Mouse (Mus musculus) liver, embryonic 14.5 days (tissue): ENCODE data around the gene Acaa1a. TPM values are rescaled to one million over a fixed set of nuclear protein-coding genes. Genes with fewer than 3 reads are reported as not detected.

Experiments
- ATAC-seq: fragments of 200-750 bp; cut with Nextera tagmentation; 2 replicates; pipeline ENCODE4 v1.8.0; 2017; ENCODE audit warnings: moderate number of reproducible peaks, mild to moderate bottlenecking, moderate library complexity; ENCODE audit not compliant: insufficient read depth
- DNase-seq, 3 experiments: peaks; one replicate each; pipeline ENCODE4 v3.0.0-alpha.2; 2012 to 2013; ENCODE audit warnings: low read depth in 3 of 3, low spot score in 3 of 3
- H3K27ac ChIP-seq: fragments of 300-500 bp; sonication (generic); 2 replicates; pipeline ENCODE4 v1.5.1; 2014; ENCODE audit warnings: moderate library complexity, mild to moderate bottlenecking, control low read depth, inconsistent platforms
- H3K27me3 ChIP-seq: fragments of 300-500 bp; sonication (generic); 2 replicates; pipeline ENCODE4 v1.6.1; 2014; ENCODE audit warnings: mild to moderate bottlenecking, low read length, moderate library complexity; ENCODE audit not compliant: control insufficient read depth, insufficient read depth
- H3K36me3 ChIP-seq: fragments of 300-500 bp; sonication (generic); replicated peaks from 2 replicates; pipeline ENCODE4 v1.6.1; 2014; ENCODE audit warnings: low read depth; ENCODE audit not compliant: control insufficient read depth, insufficient read depth
- H3K4me1 ChIP-seq, 2 experiments: fragments of 200-500 bp in 1 of 2; fragments of 300-500 bp in 1 of 2; sonication (generic) in 1 of 2; replicated peaks; 2 replicates each; pipeline ENCODE4 v1.6.1; 2012 to 2014; ENCODE audit warnings: antibody characterized with exemption in 1 of 2, inconsistent platforms in 1 of 2, low read length in 1 of 2; ENCODE audit not compliant: control insufficient read depth in 2 of 2, insufficient read depth in 2 of 2
- H3K4me2 ChIP-seq: fragments of 300-500 bp; sonication (generic); 2 replicates; pipeline ENCODE4 v1.6.1; 2014; ENCODE audit warnings: low read depth, mild to moderate bottlenecking, control low read depth, moderate library complexity
- H3K4me3 ChIP-seq, 2 experiments: fragments of 200-500 bp in 1 of 2; fragments of 300-500 bp in 1 of 2; sonication (generic) in 1 of 2; 2 replicates each; pipeline ENCODE4 v1.5.1; 2012 to 2014; ENCODE audit warnings: low read depth in 2 of 2, low read length in 2 of 2, mild to moderate bottlenecking in 2 of 2, control low read depth in 1 of 2, inconsistent platforms in 1 of 2, moderate library complexity in 1 of 2; ENCODE audit not compliant: insufficient read depth in 1 of 2
- H3K9ac ChIP-seq: fragments of 300-500 bp; sonication (generic); replicated peaks from 2 replicates; pipeline ENCODE4 v1.6.1; 2014; ENCODE audit warnings: mild to moderate bottlenecking, control low read depth, moderate library complexity
- H3K9me3 ChIP-seq: fragments of 300-500 bp; sonication (generic); 2 replicates; pipeline ENCODE4 v1.6.1; 2016; ENCODE audit warnings: low read length, mixed read lengths; ENCODE audit not compliant: control insufficient read depth
- CTCF ChIP-seq: IDR thresholded peaks from 2 replicates; pipeline ENCODE4 v1.5.1; 2016; ENCODE audit warnings: antibody characterized with exemption, low read depth, control low read depth
- EP300 ChIP-seq: IDR thresholded peaks from 2 replicates; pipeline ENCODE4 v1.6.1; 2016; ENCODE audit warnings: antibody characterized with exemption, low read depth
- WGBS: fragments of 180-500 bp; shearing (Covaris S2); extraction: QIAGEN DNeasy Blood & Tissue Kit; methylation state at CpG from one replicate; pipeline ENCODE4 v1.1.7; 2014; ENCODE audit not compliant: insufficient replicate concordance; 5-methylcytosine and 5-hydroxymethylcytosine counted together
- polyA plus RNA-seq, 2 experiments: library from polyadenylated mRNA; depleted of rRNA in 1 of 2; stranded (reverse) in 1 of 2; unstranded in 1 of 2; fragments of >200 nt; fragmentation: Nextera tagmentation in 1 of 2; extraction: Ambion mirVana in 1 of 2; gene quantifications; 2 replicates each; pipeline versions ENCODE4 v1.2.1 to v1.2.3; 2012 to 2014

Acaa1a gene
- polyA plus RNA-seq, 2 experiments: 26.6 to 28.4 TPM

GRCm38 (mm10) chr9:119342728-119343127 lies 3.3 kb downstream of the Acaa1a start:
- Histone ChIP-seq H3K4me2 (no peak overlapping the region; the same call in 1 of the 2 replicates), H3K4me1 (peaks cover 11 to 23% of the 10 kb centered on the region in 2 experiments), H3K36me3 (no peaks in the 10 kb centered on the region), H3K9me3 (no peaks in the 10 kb centered on the region), H3K9ac (no peak overlapping the region), H3K27me3 (no peaks in the 10 kb centered on the region), H3K27ac (no peak overlapping the region), H3K4me3 (no peak overlapping the region)
- DNase-seq: no peak
- ATAC-seq: no peak
- 74% methylated on average over 7 of the region's 7 CpGs for WGBS
- TF ChIP-seq EP300 (no peak), CTCF (no peak)

GRCm38 (mm10) chr9:119346376-119346775 lies 6.9 kb downstream of the Acaa1a start:
- Histone ChIP-seq H3K4me2 (no peak overlapping the region), H3K4me3 (no peak overlapping the region), H3K9ac (no peak overlapping the region), H3K27ac (no peak overlapping the region), H3K9me3 (no peaks in the 10 kb centered on the region), H3K36me3 (no peaks in the 10 kb centered on the region), H3K27me3 (no peaks in the 10 kb centered on the region), H3K4me1 (peaks cover 0 to 11% of the 10 kb centered on the region in 2 experiments; a peak in 2 of 4 replicates)
- ATAC-seq: no peak
- 88% methylated on average over 8 of the region's 8 CpGs for WGBS
- TF ChIP-seq EP300: no peak
- TF ChIP-seq CTCF: no peak
- DNase-seq: no peak

GRCm38 (mm10) chr9:119350531-119350930 lies 11.1 kb downstream of the Acaa1a start:
- H3K9ac ChIP-seq: no peak overlapping the region
- no peak overlapping the region for H3K4me2 ChIP-seq
- H3K27ac ChIP-seq: no peak overlapping the region
- no peak overlapping the region for H3K4me3 ChIP-seq
- 74% methylated on average over 3 of the region's 3 CpGs for whole genome bisulfite sequencing
- no peak for DNase-seq
- no peaks in the 10 kb centered on the region for H3K27me3 ChIP-seq
- H3K9me3 ChIP-seq: no peaks in the 10 kb centered on the region
- no peaks in the 10 kb centered on the region for H3K4me1 ChIP-seq
- no peak for TF ChIP-seq CTCF
- no peak for TF ChIP-seq EP300
- ATAC-seq: no peak
- H3K36me3 ChIP-seq: no peaks in the 10 kb centered on the region

- 78% methylated on average over 10 of the region's 10 CpGs for WGBS
- H3K4me1 ChIP-seq: no peaks in the 10 kb centered on the region
- H3K27ac ChIP-seq: no peak overlapping the region
- no peak overlapping the region for H3K9ac ChIP-seq
- no peaks in the 10 kb centered on the region for H3K9me3 ChIP-seq
- no peaks in the 10 kb centered on the region for H3K36me3 ChIP-seq
- DNase-seq (no peak), ATAC-seq (no peak)
- TF ChIP-seq EP300: no peak
- no peak for TF ChIP-seq CTCF
- H3K27me3 ChIP-seq: no peaks in the 10 kb centered on the region
- no peak overlapping the region for H3K4me2 ChIP-seq
- H3K4me3 ChIP-seq: no peak overlapping the region
These were observed 11.7 kb downstream of the Acaa1a start for GRCm38 (mm10) chr9:119350947-119351705.

- Histone ChIP-seq H3K4me3 (no peak overlapping the region), H3K9me3 (no peaks in the 10 kb centered on the region), H3K27ac (no peak overlapping the region), H3K9ac (no peak overlapping the region), H3K36me3 (no peaks in the 10 kb centered on the region), H3K27me3 (no peaks in the 10 kb centered on the region), H3K4me2 (no peak overlapping the region), H3K4me1 (no peaks in the 10 kb centered on the region)
- ATAC-seq (peak; percentile 75), DNase-seq (peak; percentile 40 to 50 (median 45))
- peak; percentile 96 for TF ChIP-seq CTCF
- no peak for TF ChIP-seq EP300
- 13% methylated on average over 4 of the region's 4 CpGs for WGBS
These were observed 12.6 kb downstream of the Acaa1a start for GRCm38 (mm10) chr9:119352060-119352459.
